Mouse (Mus musculus) stomach, postnatal 0 days (tissue): ENCODE measurements around the gene Gmpr2. TPM values are rescaled to one million over a fixed set of nuclear protein-coding genes. Genes with fewer than 3 reads are reported as not detected.

Source experiments
- ATAC-seq: fragments of 200-750 bp; cut with Nextera tagmentation; 2 replicates; pipeline ENCODE4 v1.8.0; 2017; ENCODE audit not compliant: low FRiP score, low TSS enrichment
- DNase-seq: peaks from one replicate; pipeline ENCODE4 v3.0.0-alpha.2; 2016; ENCODE audit warnings: low spot score
- H3K27ac ChIP-seq: fragments of 300-500 bp; sonication (generic); replicated peaks from 2 replicates; pipeline ENCODE4 v1.5.1; 2014; ENCODE audit warnings: mild to moderate bottlenecking, control low read depth
- H3K27me3 ChIP-seq: fragments of 300-500 bp; sonication (generic); 2 replicates; pipeline ENCODE4 v1.6.1; 2014; ENCODE audit warnings: low read length; ENCODE audit not compliant: control insufficient read depth, insufficient read depth
- H3K36me3 ChIP-seq: fragments of 300-500 bp; sonication (generic); 2 replicates; pipeline ENCODE4 v1.6.1; 2014; ENCODE audit warnings: low read length, mixed read lengths; ENCODE audit not compliant: control insufficient read depth, insufficient read depth
- H3K4me1 ChIP-seq: fragments of 300-500 bp; sonication (generic); replicated peaks from 2 replicates; pipeline ENCODE4 v1.6.1; 2014; ENCODE audit warnings: antibody characterized with exemption; ENCODE audit not compliant: control insufficient read depth, insufficient read depth
- H3K4me2 ChIP-seq: fragments of 300-500 bp; sonication (generic); replicated peaks from 2 replicates; pipeline ENCODE4 v1.6.1; 2014; ENCODE audit warnings: low read depth, mild to moderate bottlenecking, control low read depth, moderate library complexity
- H3K4me3 ChIP-seq: fragments of 300-500 bp; sonication (generic); 2 replicates; pipeline ENCODE4 v1.5.1; 2014; ENCODE audit warnings: low read depth, low read length, control low read depth
- H3K9ac ChIP-seq: fragments of 300-500 bp; sonication (generic); 2 replicates; pipeline ENCODE4 v1.6.1; 2014; ENCODE audit warnings: mild to moderate bottlenecking, low read length, control low read depth, mixed read lengths
- H3K9me3 ChIP-seq: fragments of 300-500 bp; sonication (generic); 2 replicates; pipeline ENCODE4 v1.6.1; 2016; ENCODE audit warnings: low read length; ENCODE audit not compliant: control insufficient read depth
- CTCF ChIP-seq: IDR thresholded peaks from 2 replicates; pipeline ENCODE4 v1.5.1; 2016; ENCODE audit warnings: antibody characterized with exemption, low read depth, mild to moderate bottlenecking, moderate library complexity
- EP300 ChIP-seq: optimal IDR thresholded peaks from 2 replicates; pipeline ENCODE3; 2016; ENCODE audit warnings: antibody characterized with exemption
- WGBS: fragments of 180-500 bp; shearing (Covaris S2); extraction: QIAGEN DNeasy Blood & Tissue Kit; methylation state at CpG from one replicate; pipeline ENCODE4 v1.1.7; 2014; 5-methylcytosine and 5-hydroxymethylcytosine counted together
- polyA plus RNA-seq: library from polyadenylated mRNA; unstranded; fragments of >200 nt; fragmentation: Nextera tagmentation; extraction: Ambion mirVana; gene quantifications from 2 replicates; pipeline ENCODE4 v1.2.1, GENCODE M21; 2015

Gene Gmpr2
- polyA plus RNA-seq, 1 experiment from 2014 or later, result 24.8 TPM

- ATAC-seq (no peak), DNase-seq (no peak)
- TF ChIP-seq CTCF (no peak), EP300 (no peak)
- Histone ChIP-seq H3K4me1 (peaks cover 3% of the 10 kb centered on the region; the same call in 1 of the 2 replicates), H3K36me3 (peaks cover 11% of the 10 kb centered on the region; the same call in 1 of the 2 replicates), H3K27ac (peak overlapping the region; percentile 53; the same call in 1 of the 2 replicates), H3K4me3 (no peak overlapping the region), H3K9me3 (no peaks in the 10 kb centered on the region), H3K27me3 (no peaks in the 10 kb centered on the region), H3K9ac (no peak overlapping the region), H3K4me2 (no peak overlapping the region)
- 92% methylated on average over 6 of the region's 6 CpGs for WGBS
Measured at GRCm38 (mm10) chr14:55716271-55716670, 44.5 kb downstream of the Gmpr2 start.

DNA sequence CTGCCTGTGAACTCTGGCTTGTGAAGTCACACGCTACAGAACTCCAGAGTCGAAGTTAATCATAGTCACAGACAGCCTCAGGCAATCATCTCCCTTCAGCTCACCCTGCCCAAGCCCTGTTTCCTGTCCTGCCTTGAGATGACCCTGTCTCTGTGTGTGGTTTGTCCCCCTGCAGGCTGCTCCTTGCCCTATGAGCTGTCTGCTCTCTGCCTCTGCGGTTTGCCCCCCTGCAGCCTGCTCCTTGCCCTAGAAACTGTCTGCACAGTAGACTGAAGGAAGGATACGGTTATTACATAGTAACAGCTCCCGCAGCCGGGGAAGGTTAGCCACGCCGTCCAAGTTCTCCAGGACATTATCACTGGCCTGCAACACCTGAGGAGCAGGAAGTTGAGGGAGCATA is 45.1 kb downstream of the Gmpr2 start:
- no peak for ATAC-seq
- 80% methylated on average over 8 of the region's 8 CpGs for WGBS
- no peaks in the 10 kb centered on the region for H3K9me3 ChIP-seq

GRCm38 (mm10) chr14:55719737-55720136 is 48.0 kb downstream of the Gmpr2 start:
- no peak for DNase-seq
- H3K9ac ChIP-seq, result no peak overlapping the region
- TF ChIP-seq EP300 (no peak), CTCF (no peak)
- no peak for ATAC-seq
- no peaks in the 10 kb centered on the region for H3K4me1 ChIP-seq
- H3K36me3 ChIP-seq, result peaks cover 11% of the 10 kb centered on the region; the same call in 1 of the 2 replicates
- H3K27me3 ChIP-seq, result no peaks in the 10 kb centered on the region
- WGBS, result 83% methylated on average over 6 of the region's 6 CpGs
- H3K4me2 ChIP-seq, result no peak overlapping the region
- no peak overlapping the region for H3K4me3 ChIP-seq
- no peak overlapping the region for H3K27ac ChIP-seq
- H3K9me3 ChIP-seq, result no peaks in the 10 kb centered on the region

More for the DNA sequence above, 45.1 kb downstream of the Gmpr2 start:
- TF ChIP-seq EP300 (no peak), CTCF (no peak)
- Histone ChIP-seq H3K27ac (no peak overlapping the region), H3K27me3 (no peaks in the 10 kb centered on the region), H3K36me3 (peaks cover 11% of the 10 kb centered on the region; the same call in 1 of the 2 replicates), H3K4me2 (no peak overlapping the region), H3K4me1 (peaks cover 3% of the 10 kb centered on the region; the same call in 1 of the 2 replicates), H3K9ac (no peak overlapping the region), H3K4me3 (no peak overlapping the region)
- DNase-seq, result no peak

- Histone ChIP-seq H3K36me3 (peaks cover 11% of the 10 kb centered on the region; the same call in 1 of the 2 replicates), H3K9ac (no peak overlapping the region), H3K27me3 (no peaks in the 10 kb centered on the region), H3K9me3 (no peaks in the 10 kb centered on the region), H3K4me1 (no peaks in the 10 kb centered on the region), H3K27ac (no peak overlapping the region), H3K4me2 (no peak overlapping the region), H3K4me3 (0 out of 2 replicates have a peak overlapping the region, but pooled peaks have one; percentile 81)
- TF ChIP-seq CTCF, result no peak
- no peak for TF ChIP-seq EP300
- no peak for ATAC-seq
- no peak for DNase-seq
- 92% methylated on average over 12 of the region's 12 CpGs for WGBS
Measured at GRCm38 (mm10) chr14:55720666-55721065, 48.9 kb downstream of the Gmpr2 start.

DNA sequence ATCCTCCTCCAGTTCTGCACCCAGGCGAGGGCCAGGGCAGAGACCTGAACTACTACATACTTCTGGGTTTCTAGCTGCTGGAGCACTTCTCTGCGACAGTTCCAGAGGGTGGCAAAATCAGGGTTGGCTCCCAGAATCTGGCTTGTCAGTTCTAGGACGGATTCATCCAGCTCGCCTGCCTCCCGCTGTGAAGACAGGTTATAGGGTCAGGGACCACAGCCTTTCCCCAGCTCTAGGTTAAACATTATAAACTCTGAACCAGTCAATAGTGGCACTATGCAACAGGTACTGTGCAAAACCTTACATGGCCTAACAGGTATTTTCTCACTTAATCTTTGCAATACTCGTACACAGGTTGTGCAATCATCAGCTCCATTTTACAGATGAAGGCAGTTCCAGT is 49.3 kb downstream of the Gmpr2 start:
- Histone ChIP-seq H3K27ac (peak overlapping the region; percentile 92; the same call in 1 of the 2 replicates), H3K4me1 (no peaks in the 10 kb centered on the region), H3K4me3 (peak overlapping the region; percentile 81), H3K27me3 (no peaks in the 10 kb centered on the region), H3K4me2 (peak overlapping the region; percentile 70), H3K36me3 (peaks cover 10% of the 10 kb centered on the region; the same call in 1 of the 2 replicates), H3K9me3 (no peaks in the 10 kb centered on the region), H3K9ac (peak overlapping the region; percentile 82)
- DNase-seq (no peak), ATAC-seq (no peak)
- TF ChIP-seq EP300 (no peak), CTCF (no peak)
- WGBS, result 72% methylated on average over 6 of the region's 6 CpGs

- no peaks in the 10 kb centered on the region for H3K27me3 ChIP-seq
- peak within 1 kb of the TSS; percentile 92 for H3K27ac ChIP-seq
- H3K9ac ChIP-seq, result peak within 1 kb of the TSS; percentile 82
- no peaks in the 10 kb centered on the region for H3K4me1 ChIP-seq
- peak within 1 kb of the TSS; percentile 70 for H3K4me2 ChIP-seq
- H3K4me3 ChIP-seq, result peak within 1 kb of the TSS; percentile 81
- ATAC-seq (peak; percentile 95), DNase-seq (peak; percentile 97)
- H3K9me3 ChIP-seq, result no peaks in the 10 kb centered on the region
- H3K36me3 ChIP-seq, result peaks cover 8% of the 10 kb centered on the region; the same call in 1 of the 2 replicates
- TF ChIP-seq EP300 (no peak), CTCF (peak; percentile 97)
- WGBS, result under 1% methylated on average over 47 of the region's 50 CpGs
Measured at GRCm38 (mm10) chr14:55721700-55722437, 50.1 kb downstream of the Gmpr2 start, which contains the start of gene Rabggta. TSS of gene Rabggta (minus strand) at chr14:55722263.
